Mouse (Mus musculus) mesoderm, embryonic 11.5 days (tissue): ENCODE data around the gene Ak8.

ENCODE experiments used
- DNase-seq: peaks from one replicate; pipeline ENCODE4 v3.0.0-alpha.2; 2012; ENCODE audit warnings: low read depth, low spot score

Ak8 gene

GRCm38 (mm10) chr2:28794623-28795022 is 94.7 kb downstream of the Ak8 start:
- DNase-seq, result no peak

GRCm38 (mm10) chr2:28796298-28796697 is 96.3 kb downstream of the Ak8 start:
- DNase-seq, result no peak

DNA sequence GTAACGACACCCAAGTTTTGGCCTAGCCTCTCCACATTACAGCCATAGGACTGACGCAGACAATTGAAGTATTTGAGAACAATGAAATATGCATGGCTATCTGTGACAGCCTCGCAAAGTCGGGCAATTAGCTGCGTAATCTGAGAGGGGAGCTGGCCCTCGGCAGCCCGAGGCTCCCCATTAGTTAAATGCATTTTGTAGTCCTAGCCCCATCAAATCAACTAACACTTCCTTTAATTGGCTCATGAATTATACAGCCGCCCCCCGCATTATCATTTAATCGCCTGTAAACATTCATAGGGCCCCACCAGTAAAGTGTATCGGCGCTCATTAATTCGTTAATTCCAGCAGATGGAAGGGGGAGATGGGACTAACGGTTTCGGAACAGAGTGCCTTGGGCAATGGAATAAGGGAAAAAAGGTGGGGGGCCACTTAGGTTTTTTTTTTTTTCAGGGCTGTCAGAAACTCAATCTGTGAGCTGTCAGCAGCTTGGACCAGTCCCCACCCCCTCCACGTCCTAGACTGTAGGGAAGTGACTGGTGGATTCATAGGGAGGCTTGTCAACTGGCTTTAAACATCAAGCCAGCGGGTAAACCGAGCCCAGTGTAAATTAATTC is 97.6 kb downstream of the Ak8 start:
- DNase-seq, result no peak

DNA sequence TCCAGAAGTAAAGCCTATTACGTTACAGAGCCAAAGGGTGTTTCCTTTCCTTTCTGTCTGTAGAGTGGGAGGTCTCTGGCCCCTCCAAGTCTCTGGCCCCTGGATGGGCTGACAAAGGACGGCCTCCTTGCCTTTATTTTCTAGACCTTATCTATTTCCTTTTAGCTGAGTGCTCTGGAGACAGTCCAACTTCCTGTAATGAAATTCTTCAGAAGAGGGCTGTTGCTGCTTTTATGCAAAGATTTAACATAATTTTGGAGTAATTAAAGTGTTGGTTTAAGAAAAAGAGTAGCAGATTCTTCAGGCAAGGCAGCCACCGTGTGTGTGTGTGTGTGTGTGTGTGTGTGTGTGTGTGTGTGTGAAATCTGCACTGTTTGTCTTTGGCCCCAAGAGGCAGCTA is 98.4 kb downstream of the Ak8 start:
- no peak for DNase-seq

DNA sequence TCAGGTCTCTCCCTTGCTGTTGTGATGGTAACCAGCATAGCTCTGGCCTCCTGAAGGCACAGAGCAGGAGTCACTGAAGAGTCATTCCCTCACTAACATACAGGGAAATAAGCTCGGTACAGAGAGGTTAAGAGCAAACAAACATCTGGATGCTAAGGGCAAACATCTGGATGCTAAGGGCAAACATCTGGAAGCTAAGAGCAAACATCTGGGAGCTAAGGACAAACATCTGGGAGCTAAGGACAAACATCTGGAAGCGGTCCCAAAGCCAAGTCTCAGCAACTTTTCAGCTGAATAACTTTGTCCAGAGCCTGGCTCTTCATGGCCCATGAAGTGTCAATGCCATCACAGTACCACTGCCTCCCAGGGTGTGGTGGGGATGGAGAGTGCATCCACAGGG is 99.6 kb downstream of the Ak8 start:
- no peak for DNase-seq

DNA sequence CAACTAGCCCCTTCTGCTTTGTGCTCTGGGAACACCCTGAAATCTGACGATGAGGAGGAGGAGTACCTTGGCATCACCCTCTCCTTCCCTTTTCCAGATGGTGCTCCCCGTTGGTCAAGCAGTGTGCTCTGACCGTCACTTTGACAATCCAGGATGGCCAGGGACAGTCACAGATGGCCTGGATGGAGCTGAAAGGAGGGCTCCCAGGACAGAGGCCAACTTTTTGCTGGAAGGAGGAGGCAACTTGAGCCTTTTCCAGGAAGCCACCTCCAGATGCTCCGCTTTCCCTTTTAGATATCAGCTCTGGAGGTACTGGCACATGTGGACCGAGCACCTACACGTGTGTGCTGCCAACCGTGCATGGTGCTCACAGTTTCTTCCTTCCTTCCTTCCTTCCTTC is 103.4 kb downstream of the Ak8 start:
- no peak for DNase-seq

GRCm38 (mm10) chr2:28808841-28809240 is 108.9 kb downstream of the Ak8 start:
- no peak for DNase-seq

DNA sequence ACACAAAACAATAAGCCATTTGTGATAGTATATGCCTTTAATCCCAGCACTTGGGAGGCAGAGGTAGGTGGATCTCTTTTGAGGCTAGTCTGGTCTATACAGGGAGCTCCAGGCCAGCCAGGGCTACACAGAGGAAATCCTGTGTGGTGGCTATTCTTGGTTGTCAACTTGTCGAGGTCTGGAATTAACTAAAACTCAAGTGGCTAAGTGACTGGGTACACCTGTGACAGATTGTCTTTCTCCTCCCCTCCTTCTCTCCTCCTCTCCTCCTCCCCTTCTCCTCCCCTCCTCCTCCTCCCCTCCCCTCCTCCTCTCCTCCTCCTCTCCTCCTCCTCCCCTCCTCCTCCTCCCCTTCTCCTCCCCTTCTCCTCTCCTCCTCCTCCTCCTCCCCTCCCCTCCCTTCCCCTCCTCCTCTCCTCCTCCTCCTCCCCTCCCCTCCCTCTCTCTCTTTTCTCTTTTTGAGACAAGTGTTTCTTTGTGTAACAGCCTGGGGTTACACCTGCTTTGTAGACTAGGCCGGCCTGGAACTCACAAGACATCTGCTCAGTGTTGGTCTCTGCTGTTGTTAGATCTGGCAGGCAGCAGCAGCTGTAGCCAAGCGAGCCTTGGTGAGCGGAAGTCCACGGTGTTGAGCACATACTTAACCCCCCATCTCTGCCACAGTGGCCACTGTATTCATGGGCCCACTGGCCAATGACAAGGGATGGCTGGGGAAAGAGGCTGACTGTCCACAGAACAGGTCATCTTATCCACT is 110.5 kb downstream of the Ak8 start:
- no peak for DNase-seq

GRCm38 (mm10) chr2:28818866-28819265 is 118.9 kb downstream of the Ak8 start:
- DNase-seq, result no peak

GRCm38 (mm10) chr2:28829265-28829664 is 129.3 kb downstream of the Ak8 start:
- peak; percentile 23 for DNase-seq

DNA sequence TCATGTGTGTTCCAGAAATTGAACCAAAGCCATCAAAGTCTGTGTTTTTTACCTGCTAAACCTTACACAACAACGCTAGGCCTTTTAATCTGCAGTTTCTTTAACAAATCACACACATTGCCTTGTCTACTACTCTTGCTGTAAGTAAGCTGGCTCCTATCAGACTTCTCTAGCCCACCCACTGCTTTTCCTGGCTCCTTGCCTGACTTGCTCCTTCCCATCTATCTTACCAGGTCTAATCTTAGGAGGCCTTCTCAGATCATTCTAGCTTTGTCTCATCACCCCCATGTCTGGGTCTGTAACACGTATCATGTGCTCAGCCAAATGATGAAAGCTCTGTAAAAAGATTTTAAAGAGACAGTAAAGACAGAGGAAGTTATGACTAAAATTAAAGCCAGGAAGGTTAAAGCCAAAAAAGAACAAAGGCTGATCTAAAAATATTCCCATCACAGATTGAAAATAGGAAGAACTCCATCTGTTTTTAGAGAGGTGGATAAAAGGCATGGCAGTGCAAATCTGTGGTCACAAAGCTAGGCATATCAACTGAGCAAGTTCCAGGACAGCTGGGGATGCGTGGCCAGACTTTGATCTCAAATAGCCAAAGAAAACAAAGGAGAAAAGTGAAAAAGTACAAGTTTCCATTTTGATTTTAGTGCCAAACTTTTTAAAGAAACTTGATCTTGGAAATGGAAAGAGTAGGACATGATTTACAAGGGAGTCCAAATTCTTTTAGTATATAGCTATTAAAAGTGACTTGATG is 136.4 kb downstream of the Ak8 start:
- no peak for DNase-seq

GRCm38 (mm10) chr2:28839501-28840221 is 139.7 kb downstream of the Ak8 start:
- DNase-seq, result peak; percentile 19

- DNase-seq, result peak; percentile 96
Observed at GRCm38 (mm10) chr2:28840222-28840951, 140.4 kb downstream of the Ak8 start, which contains the start of the genes Gtf3c4 and Ddx31. Gene Gtf3c4 (minus strand): TSS chr2:28840360. Gene Ddx31 (plus strand): TSS chr2:28840406.

DNA sequence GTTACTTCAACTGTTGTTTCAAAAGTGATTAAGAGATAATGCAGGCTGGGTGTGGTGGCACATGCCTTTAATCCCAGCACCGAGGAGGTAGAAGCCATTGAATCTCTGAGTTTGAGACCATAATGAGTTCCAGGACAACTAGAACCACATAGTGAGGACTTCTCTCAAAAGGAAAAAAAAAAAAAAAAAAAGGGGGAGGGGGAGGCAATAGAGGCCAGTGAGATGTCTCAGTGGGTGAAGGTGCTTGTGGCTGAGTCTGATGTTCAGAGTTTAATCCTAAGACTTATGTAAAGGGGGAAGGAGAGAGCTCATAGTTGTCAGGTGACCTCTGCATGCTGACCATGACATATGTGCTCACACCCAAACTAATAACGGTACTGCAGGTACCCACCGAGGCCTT is 142.1 kb downstream of the Ak8 start:
- DNase-seq, result no peak

GRCm38 (mm10) chr2:28848879-28849278 is 148.9 kb downstream of the Ak8 start:
- no peak for DNase-seq

GRCm38 (mm10) chr2:28852594-28852993 is 152.6 kb downstream of the Ak8 start:
- no peak for DNase-seq

GRCm38 (mm10) chr2:28855773-28856172 is 155.8 kb downstream of the Ak8 start:
- no peak for DNase-seq

GRCm38 (mm10) chr2:28859303-28859702 is 159.3 kb downstream of the Ak8 start:
- DNase-seq, result no peak

GRCm38 (mm10) chr2:28860678-28861423 is 160.9 kb downstream of the Ak8 start:
- DNase-seq, result no peak
